Mouse (Mus musculus): ENCODE measurements around the gene Plau.

The Plau gene

GRCm38 (mm10) chr14:20804964-20805672, 31.3 kb upstream of the Plau start:
- DNase-seq (ENCODE audit: inconsistent age in 2 of 2, low spot score in 1 of 2), result peak; percentile 95 to 98

GRCm38 (mm10) chr14:20806116-20806840, 30.2 kb upstream of the Plau start:
- peak; percentile 46 to 75 for DNase-seq (ENCODE audit: inconsistent age in 2 of 2, low spot score in 1 of 2)

GRCm38 (mm10) chr14:20809349-20809748, 27.1 kb upstream of the Plau start:
- peak in 1 of 2 experiments; percentile 55 for DNase-seq (ENCODE audit: inconsistent age in 2 of 2, low spot score in 1 of 2)

GRCm38 (mm10) chr14:20809820-20810219, 26.6 kb upstream of the Plau start:
- no peak for DNase-seq (ENCODE audit: inconsistent age in 2 of 2, low spot score in 1 of 2)

- no peak for DNase-seq (ENCODE audit: inconsistent age in 2 of 2, low spot score in 1 of 2)
These were observed 25.2 kb upstream of the Plau start for GRCm38 (mm10) chr14:20811236-20811635.

- peak; percentile 46 to 82 for DNase-seq (ENCODE audit: inconsistent age in 2 of 2, low spot score in 1 of 2)
These were observed 24.6 kb upstream of the Plau start for GRCm38 (mm10) chr14:20811779-20812406.

- no peak for DNase-seq (ENCODE audit: inconsistent age in 2 of 2, low spot score in 1 of 2)
These were observed 21.0 kb upstream of the Plau start for GRCm38 (mm10) chr14:20815448-20815847.

GRCm38 (mm10) chr14:20824517-20824916, 11.9 kb upstream of the Plau start:
- DNase-seq (ENCODE audit: inconsistent age in 2 of 2, low spot score in 1 of 2), result no peak

- no peak for DNase-seq (ENCODE audit: inconsistent age in 2 of 2, low spot score in 1 of 2)
These were observed 10.9 kb upstream of the Plau start for GRCm38 (mm10) chr14:20825516-20825915.

GRCm38 (mm10) chr14:20827061-20827460, 9.4 kb upstream of the Plau start:
- no peak for DNase-seq (ENCODE audit: inconsistent age in 2 of 2, low spot score in 1 of 2)

- DNase-seq (ENCODE audit: inconsistent age in 2 of 2, low spot score in 1 of 2), result no peak
These were observed 9.0 kb upstream of the Plau start for GRCm38 (mm10) chr14:20827491-20827890.

GRCm38 (mm10) chr14:20828524-20828923, 7.9 kb upstream of the Plau start:
- no peak for DNase-seq (ENCODE audit: inconsistent age in 2 of 2, low spot score in 1 of 2)

- no peak for DNase-seq (ENCODE audit: inconsistent age in 2 of 2, low spot score in 1 of 2)
These were observed 6.7 kb upstream of the Plau start for GRCm38 (mm10) chr14:20829523-20830366.

- DNase-seq (ENCODE audit: inconsistent age in 2 of 2, low spot score in 1 of 2), result peak; percentile 39 to 81
These were observed 5.1 kb upstream of the Plau start for GRCm38 (mm10) chr14:20831141-20831910.

GRCm38 (mm10) chr14:20831915-20832314, 4.5 kb upstream of the Plau start:
- no peak for DNase-seq (ENCODE audit: inconsistent age in 2 of 2, low spot score in 1 of 2)

- no peak for DNase-seq (ENCODE audit: inconsistent age in 2 of 2, low spot score in 1 of 2)
These were observed 2.9 kb upstream of the Plau start for GRCm38 (mm10) chr14:20833525-20833924.

GRCm38 (mm10) chr14:20834136-20834535, 2.3 kb upstream of the Plau start:
- peak in 1 of 2 experiments; percentile 38 for DNase-seq (ENCODE audit: inconsistent age in 2 of 2, low spot score in 1 of 2)

GRCm38 (mm10) chr14:20836905-20837376, 481 bp downstream of the Plau start:
- no peak for DNase-seq (ENCODE audit: inconsistent age in 2 of 2, low spot score in 1 of 2)

- peak in 1 of 2 experiments; percentile 33 for DNase-seq (ENCODE audit: inconsistent age in 2 of 2, low spot score in 1 of 2)
These were observed 1.2 kb downstream of the Plau start for GRCm38 (mm10) chr14:20837681-20838080.

GRCm38 (mm10) chr14:20841526-20841925, 5.1 kb downstream of the Plau start:
- no peak for DNase-seq (ENCODE audit: inconsistent age in 2 of 2, low spot score in 1 of 2)

Data from adrenal gland, adult (tissue).